Mouse (Mus musculus) liver, embryonic 18 days (tissue): Measurements from ENCODE around the gene Zfp628. TPM values are rescaled to one million over a fixed set of nuclear protein-coding genes. Genes with fewer than 3 reads are reported as not detected.

Experiments
- polyA plus RNA-seq: library from polyadenylated mRNA; depleted of rRNA; stranded (reverse); fragments of >200 nt; gene quantifications from 2 replicates; pipeline ENCODE4 v1.2.3, GENCODE M21; 2012; rRNA removed

The Zfp628 gene
- 2.1 and 2.5 TPM in 2 replicates for polyA plus RNA-seq

DNA sequence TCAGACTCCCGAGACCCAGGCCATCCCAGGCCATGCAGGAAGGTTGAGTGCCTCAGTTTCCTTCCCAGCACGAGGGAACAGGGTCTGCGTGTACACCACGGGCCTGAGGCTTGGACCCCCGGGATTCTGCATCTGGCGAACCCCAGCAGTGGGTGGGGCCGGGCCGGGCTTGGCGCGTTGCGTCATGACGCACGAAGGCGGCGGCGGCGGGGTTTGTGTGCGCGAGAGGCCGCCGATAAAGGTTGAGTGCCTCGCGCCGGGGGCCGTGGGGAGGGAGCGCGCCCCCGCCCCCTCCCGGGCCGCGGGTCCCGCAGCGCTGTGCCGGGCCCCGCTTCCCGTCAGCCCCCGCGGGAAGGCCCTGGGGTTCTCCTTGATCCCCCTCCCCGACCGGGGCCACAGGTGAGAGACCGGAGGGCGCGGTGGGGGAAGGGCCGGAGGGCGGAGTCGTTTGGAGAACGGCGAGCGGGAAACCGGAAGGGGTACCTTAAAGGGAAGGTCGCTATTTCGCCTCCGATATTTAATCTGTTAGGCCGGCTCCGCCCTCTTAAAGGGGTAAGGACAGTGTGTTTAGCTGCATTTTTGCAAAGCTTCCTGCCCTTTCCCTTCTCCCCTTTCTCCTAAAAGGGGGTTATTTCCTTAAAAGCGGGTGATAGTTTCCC lies at the start of gene Zfp628:
Gene Zfp628 (plus strand): TSS at position 211 of the 659 bp plus-strand sequence.

GRCm38 (mm10) chr7:4870133-4870532 lies 44.9 kb upstream of the Zfp628 start, which contains the start of gene Isoc2b:
Isoc2b (minus strand) TSS chr7:4870258.

DNA sequence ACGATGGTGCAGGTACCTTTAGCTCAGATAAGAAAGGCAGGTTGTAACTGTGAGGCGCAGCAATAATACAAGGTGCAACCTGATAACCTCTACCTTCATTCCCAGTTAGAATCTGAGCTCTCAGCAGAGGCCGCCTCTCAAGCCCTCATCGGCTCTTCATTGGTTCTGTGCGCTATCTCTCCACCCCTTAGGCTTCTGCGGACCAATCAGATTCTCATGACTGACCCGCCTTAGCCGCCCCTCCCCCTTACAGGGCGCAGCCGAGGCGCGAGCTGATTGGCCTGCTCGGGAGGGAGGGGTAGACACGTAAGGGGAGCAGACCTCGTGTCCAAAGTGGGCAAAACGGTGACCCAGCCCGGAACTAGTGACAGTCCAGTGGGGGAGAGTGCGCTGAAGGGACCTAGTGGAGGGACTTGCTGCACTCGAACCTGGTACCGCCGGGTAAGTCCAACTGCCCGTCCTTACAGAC lies 38.2 kb upstream of the Zfp628 start, which contains the start of gene Isoc2a:
Gene Isoc2a (plus strand): TSS at position 401 of the 469 bp plus-strand sequence.

DNA sequence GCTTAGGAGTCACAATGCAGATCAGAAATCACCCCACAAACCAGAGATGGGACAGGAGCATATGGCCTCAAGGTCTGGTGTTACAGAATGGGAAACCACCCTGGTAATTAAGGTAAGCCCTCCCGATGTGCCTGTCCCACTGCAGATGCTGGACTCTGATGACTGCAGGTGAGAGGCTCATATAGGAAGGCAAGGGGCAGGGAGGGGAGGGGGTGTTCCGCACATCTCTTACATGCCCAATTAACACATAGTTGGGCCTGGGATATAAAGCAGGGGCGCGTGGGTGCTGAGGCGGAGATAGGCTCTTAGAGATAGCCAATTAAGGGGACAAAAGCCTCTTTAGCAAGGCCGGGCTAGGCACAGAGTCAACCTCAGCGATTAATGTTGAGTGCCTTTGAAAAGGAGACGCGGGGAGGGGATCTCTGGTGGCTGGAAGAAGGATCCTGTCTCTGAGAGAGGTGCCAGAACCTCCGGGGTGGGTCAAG lies 8.5 kb upstream of the Zfp628 start, which contains the start of gene Gm36210:
Gene Gm36210 (minus strand): TSS at position 51 of the 485 bp plus-strand sequence.

GRCm38 (mm10) chr7:4921824-4922482 lies 6.9 kb downstream of the Zfp628 start, which contains the start of gene Nat14:
Nat14 (plus strand) TSS chr7:4922028.

GRCm38 (mm10) chr7:4925441-4926381 lies 10.7 kb downstream of the Zfp628 start, which contains the start of gene Ssc5d:
Ssc5d (plus strand) TSS chr7:4925785.

DNA sequence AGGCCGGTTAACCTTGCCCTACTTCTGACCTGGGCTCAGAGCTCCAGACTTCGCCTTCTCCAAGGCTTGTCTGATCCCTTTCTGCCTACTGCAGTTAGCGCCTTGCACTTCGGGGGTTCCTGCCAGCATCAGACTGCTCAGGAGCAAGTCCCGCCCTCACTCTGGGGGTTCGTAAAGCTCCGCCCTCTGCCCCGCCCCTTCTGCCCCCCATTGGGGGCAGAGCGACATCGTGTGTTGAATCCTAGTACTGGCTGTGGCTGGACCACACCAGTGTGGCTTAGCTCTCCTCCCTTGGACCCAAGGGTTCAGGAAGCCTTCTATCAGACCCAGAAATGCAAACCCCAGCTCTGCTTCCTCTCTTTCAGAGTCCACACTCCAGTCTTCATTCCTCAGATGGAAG lies 49.3 kb downstream of the Zfp628 start, which contains the start of gene Sbk2:
Gene Sbk2 (minus strand): TSS at position 135 of the 400 bp plus-strand sequence.

GRCm38 (mm10) chr7:4971068-4971467 lies 56.1 kb downstream of the Zfp628 start, which contains the start of gene Sbk3:
Sbk3 (minus strand) TSS chr7:4971168.

Other genes with a start within 250 kb of the Zfp628 start
- gene Hspbp1, start 230.1 kb upstream of the Zfp628 start, polyA plus RNA-seq = 20.4 and 21.6 TPM in 2 replicates
- gene Brsk1, start 224.6 kb upstream of the Zfp628 start, polyA plus RNA-seq = 0.31 and 0.32 TPM in 2 replicates
- 0.74 and 0.80 TPM in 2 replicates for gene Tmem150b, start 190.0 kb upstream of the Zfp628 start, polyA plus RNA-seq
- gene Kmt5c, start 175.1 kb upstream of the Zfp628 start, polyA plus RNA-seq = 53.8 and 67.2 TPM in 2 replicates
- 80.4 and 84.3 TPM in 2 replicates for gene Cox6b2, start 162.1 kb upstream of the Zfp628 start, polyA plus RNA-seq
- 0.01 TPM in 1 of 2 replicates, not detected in the other for gene Fam71e2, start 143.9 kb upstream of the Zfp628 start, polyA plus RNA-seq
- 0.02 and 0.13 TPM in 2 replicates for gene Il11, start 132.4 kb upstream of the Zfp628 start, polyA plus RNA-seq
- not detected in 2 replicates for gene Tmem190, start 132.3 kb upstream of the Zfp628 start, polyA plus RNA-seq
- 11.3 and 11.9 TPM in 2 replicates for gene Tmem238, start 125.6 kb upstream of the Zfp628 start, polyA plus RNA-seq
- 244 and 284 TPM in 2 replicates for gene Rpl28, start 122.3 kb upstream of the Zfp628 start, polyA plus RNA-seq
- gene Ube2s, start 102.6 kb upstream of the Zfp628 start, polyA plus RNA-seq = 252 and 281 TPM in 2 replicates
- gene Shisa7, start 70.5 kb upstream of the Zfp628 start, polyA plus RNA-seq = 0.08 and 0.18 TPM in 2 replicates
- 5.7 and 6.4 TPM in 2 replicates for gene Isoc2b, start 45.0 kb upstream of the Zfp628 start, polyA plus RNA-seq
- gene Isoc2a, start 38.1 kb upstream of the Zfp628 start, polyA plus RNA-seq = 29.3 and 33.2 TPM in 2 replicates
- gene Gm36210, start 8.7 kb upstream of the Zfp628 start, polyA plus RNA-seq = 0.03 and 0.05 TPM in 2 replicates
- 0.61 and 0.77 TPM in 2 replicates for gene Nat14, start 6.8 kb downstream of the Zfp628 start, polyA plus RNA-seq
- 0.25 and 0.30 TPM in 2 replicates for gene Ssc5d, start 10.6 kb downstream of the Zfp628 start, polyA plus RNA-seq
- 0.06 TPM in 1 of 2 replicates, not detected in the other for gene Sbk2, start 49.2 kb downstream of the Zfp628 start, polyA plus RNA-seq
- gene Sbk3, start 56.0 kb downstream of the Zfp628 start, polyA plus RNA-seq = 0.01 TPM in 2 replicates
- gene Zfp579, start 80.9 kb downstream of the Zfp628 start, polyA plus RNA-seq = 8.2 and 11.4 TPM in 2 replicates
- gene Zfp524, start 99.2 kb downstream of the Zfp628 start, polyA plus RNA-seq = 10.6 and 11.9 TPM in 2 replicates
- gene Fiz1, start 99.5 kb downstream of the Zfp628 start, polyA plus RNA-seq = 11.8 and 13.2 TPM in 2 replicates
- gene Gm44973, start 100.3 kb downstream of the Zfp628 start, polyA plus RNA-seq = 0.10 TPM in 1 of 2 replicates, not detected in the other
- gene Zfp865, start 105.2 kb downstream of the Zfp628 start, polyA plus RNA-seq = 5.6 and 7.4 TPM in 2 replicates
- 0.32 and 0.41 TPM in 2 replicates for gene Ccdc106, start 105.3 kb downstream of the Zfp628 start, polyA plus RNA-seq
- not detected in 2 replicates for gene 4632433K11Rik, start 118.9 kb downstream of the Zfp628 start, polyA plus RNA-seq
- 1.6 and 1.7 TPM in 2 replicates for gene Zfp784, start 123.2 kb downstream of the Zfp628 start, polyA plus RNA-seq
- 1.6 TPM in 2 replicates for gene Zfp580, start 136.3 kb downstream of the Zfp628 start, polyA plus RNA-seq
- 90.0 and 99.7 TPM in 2 replicates for gene U2af2, start 146.9 kb downstream of the Zfp628 start, polyA plus RNA-seq
- gene Epn1, start 165.0 kb downstream of the Zfp628 start, polyA plus RNA-seq = 42.2 and 48.3 TPM in 2 replicates
- gene Rfpl4, start 201.7 kb downstream of the Zfp628 start, polyA plus RNA-seq = not detected in 2 replicates
- 0.56 and 0.59 TPM in 2 replicates for gene Rasl2-9, start 210.7 kb downstream of the Zfp628 start, polyA plus RNA-seq
- gene Vmn1r55, start 234.5 kb downstream of the Zfp628 start, polyA plus RNA-seq = not detected in 2 replicates